Mouse (Mus musculus) adrenal gland, adult 10 weeks (tissue): ENCODE results near the gene Clk2. TPM values are rescaled to one million over a fixed set of nuclear protein-coding genes. Genes with fewer than 3 reads are reported as not detected.

Experiments
- polyA plus RNA-seq: library from polyadenylated mRNA; stranded (reverse); fragments of 350-450 nt; fragmentation: Illumina TruSeq; extraction: RNeasy Lipid Tissue Mini Kit (QIAGEN cat#74804); gene quantifications from one replicate; pipeline ENCODE4 v1.2.3, GENCODE M21; 2014; ENCODE audit warnings: low read depth, low replicate concordance

Gene Clk2
- 15.3 TPM for polyA plus RNA-seq

DNA sequence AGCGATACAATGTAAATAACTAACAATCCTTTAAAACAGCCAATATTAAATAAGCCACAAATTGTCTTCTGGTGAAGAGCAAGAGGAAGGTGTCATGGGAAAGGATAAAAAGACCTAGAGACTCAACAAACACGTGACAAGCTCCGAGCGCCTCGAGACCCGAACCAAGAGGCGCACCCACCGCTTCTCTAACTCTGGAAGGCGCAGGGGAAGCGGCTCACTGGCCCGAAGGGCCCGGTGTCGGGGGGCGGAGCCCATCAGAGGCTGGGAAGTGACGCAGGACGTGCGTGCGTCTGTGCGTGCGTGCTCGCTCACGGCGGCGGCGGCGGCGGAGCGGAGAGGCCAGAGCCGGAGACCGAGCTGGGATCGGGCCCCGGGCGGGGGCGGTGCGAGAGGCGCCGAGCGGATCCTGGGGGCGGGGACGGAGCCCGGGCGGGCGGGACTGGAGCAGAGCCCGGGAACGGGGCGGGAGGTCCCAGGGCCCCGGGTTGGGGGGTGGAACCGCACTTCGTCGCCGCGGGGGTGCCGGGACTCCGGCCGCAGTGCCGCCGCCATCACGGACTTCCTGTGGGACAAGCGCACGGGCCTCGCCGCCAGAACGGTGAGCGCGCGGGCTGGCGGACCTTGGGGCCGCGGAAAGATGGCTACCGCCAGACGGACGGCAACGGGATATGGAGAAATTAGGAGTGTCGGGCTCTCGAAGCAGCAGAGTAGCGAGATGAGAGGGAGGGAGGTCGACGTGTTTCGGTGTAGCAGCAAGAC, at the start of gene Clk2:
Gene Clk2 (plus strand): TSS at position 290 of the 762 bp plus-strand sequence.

DNA sequence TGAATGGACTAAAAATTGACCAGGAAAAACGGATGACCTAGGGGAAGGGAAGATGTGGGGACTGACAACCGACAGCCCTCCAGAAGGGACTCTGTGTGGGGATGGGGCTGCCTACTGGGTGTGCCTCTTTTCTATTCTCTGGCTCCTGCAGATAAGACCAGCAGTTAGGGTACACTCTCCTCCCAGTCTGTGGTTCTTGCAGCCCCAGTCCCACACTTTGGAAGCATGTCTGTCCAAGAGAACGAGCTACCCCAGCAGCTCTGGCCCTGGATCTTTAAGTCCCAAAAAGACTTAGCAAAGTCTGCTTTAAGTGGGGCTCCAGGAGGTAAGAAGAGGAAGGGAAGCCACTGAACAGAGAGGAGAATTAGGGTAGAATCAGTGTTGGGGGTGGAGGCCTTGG, 28.6 kb upstream of the Clk2 start, which contains the start of gene Pklr:
Gene Pklr (plus strand): TSS at position 185 of the 400 bp plus-strand sequence.

GRCm38 (mm10) chr3:89159616-89160344, 4.8 kb upstream of the Clk2 start, which contains the start of gene Hcn3:
TSS of gene Hcn3 (minus strand) at chr3:89160196.

DNA sequence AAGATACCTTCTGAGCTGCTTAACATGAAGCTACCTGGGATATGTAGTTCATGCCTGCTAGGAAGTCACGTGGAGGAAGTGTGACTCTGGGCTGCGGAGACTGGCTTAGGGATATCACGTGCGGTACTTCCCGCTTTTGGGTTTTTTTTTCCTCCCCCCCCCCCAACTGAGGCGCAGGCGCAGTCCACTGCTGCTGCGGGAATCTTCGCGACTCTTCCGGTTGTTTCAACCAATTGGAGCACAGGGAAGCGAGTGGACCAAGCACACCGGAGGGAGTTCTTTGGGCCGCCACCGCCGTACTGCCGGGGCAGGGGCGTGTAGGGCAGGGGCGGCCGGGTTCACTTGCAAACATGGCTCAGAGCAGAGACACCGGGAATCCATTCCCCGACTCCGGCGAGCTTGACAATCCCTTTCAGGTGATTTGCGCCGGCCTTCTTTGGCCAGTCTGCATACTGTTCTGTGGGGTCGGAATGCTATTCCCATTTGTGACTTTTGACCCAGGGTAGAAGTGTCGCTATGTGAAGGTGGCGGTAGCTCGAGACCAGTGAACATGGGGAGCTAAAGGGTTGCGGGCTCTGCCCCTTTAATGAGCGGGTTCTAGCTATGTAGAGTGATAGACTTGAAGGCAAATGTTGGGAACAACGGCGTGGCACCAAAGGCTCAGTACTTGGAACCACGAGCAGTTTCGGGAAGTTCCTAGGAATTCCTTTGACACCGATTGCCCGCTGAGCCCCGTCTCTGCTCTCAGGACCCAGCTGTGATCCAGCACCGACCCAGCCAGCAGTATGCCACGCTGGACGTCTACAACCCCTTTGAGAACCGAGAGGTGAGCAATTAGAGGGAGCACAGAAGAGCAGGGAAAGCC, 12.9 kb downstream of the Clk2 start, which contains the start of gene Scamp3:
Gene Scamp3 (plus strand): TSS at position 232 of the 865 bp plus-strand sequence.

DNA sequence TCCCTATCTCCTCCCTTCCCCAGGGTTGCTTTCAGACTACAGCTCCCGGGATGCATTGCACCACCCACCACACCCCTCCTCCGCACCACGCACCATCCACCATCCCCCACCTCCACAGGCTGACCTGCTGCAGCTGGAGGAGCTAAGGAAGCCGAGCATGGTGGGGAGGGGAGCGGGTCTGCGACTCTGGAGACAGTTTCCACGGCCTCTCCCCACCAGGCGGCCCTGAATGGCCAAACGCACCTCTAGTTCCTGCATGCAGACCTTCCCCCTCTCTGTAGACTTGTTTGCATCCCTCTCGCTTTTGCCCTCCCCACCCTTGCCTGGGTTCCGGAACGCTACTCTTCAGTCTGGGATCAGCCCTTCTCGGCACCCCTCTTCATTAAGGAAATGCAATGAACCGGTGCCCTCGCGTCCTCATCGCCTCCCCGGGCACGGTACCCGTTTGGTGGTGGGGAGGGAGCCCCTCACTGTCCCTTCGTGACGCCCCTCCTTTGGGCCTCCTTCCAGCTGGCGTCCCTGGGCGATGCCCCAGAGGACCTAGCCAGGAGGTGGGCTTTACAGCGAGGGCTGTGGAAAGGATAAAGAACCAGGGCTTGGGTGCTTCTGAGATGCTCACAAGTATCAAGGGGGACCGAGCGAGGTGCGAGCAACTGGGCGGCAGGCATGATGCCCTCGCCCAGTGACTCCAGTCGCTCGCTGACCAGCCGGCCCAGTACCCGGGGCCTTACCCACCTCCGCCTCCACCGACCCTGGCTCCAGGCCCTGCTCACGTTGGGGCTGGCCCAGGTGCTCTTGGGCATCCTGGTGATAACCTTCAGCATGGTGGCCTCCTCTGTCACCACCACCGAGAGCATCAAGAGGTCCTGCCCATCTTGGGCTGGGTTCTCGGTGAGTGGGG, 18.7 kb downstream of the Clk2 start, which contains the start of gene Fam189b:
Gene Fam189b (plus strand): TSS at position 86 of the 901 bp plus-strand sequence.

GRCm38 (mm10) chr3:89202253-89203141, 37.9 kb downstream of the Clk2 start, which contains the start of gene Gba:
TSS of gene Gba (plus strand) at chr3:89202928.

GRCm38 (mm10) chr3:89214681-89215411, 50.3 kb downstream of the Clk2 start, which contains the start of gene Thbs3:
TSS of gene Thbs3 (plus strand) at chr3:89215180.

Other genes starting within 250 kb of the Clk2 start
- 63.3 TPM for gene Ash1l, start 214.2 kb upstream of the Clk2 start, polyA plus RNA-seq
- 114 TPM for gene Dap3, start 213.6 kb upstream of the Clk2 start, polyA plus RNA-seq
- 9.4 TPM for gene Rusc1, start 71.5 kb upstream of the Clk2 start, polyA plus RNA-seq
- gene Gm43738, start 63.7 kb upstream of the Clk2 start, polyA plus RNA-seq: not detected
- 43.8 TPM for gene Fdps, start 62.8 kb upstream of the Clk2 start, polyA plus RNA-seq
- gene Pklr, start 28.7 kb upstream of the Clk2 start, polyA plus RNA-seq: not detected
- 0.76 TPM for gene Hcn3, start 4.6 kb upstream of the Clk2 start, polyA plus RNA-seq
- 15.5 TPM for gene Scamp3, start 12.7 kb downstream of the Clk2 start, polyA plus RNA-seq
- gene Fam189b, start 18.3 kb downstream of the Clk2 start, polyA plus RNA-seq: 0.47 TPM
- 13.1 TPM for gene Gba, start 38.1 kb downstream of the Clk2 start, polyA plus RNA-seq
- 0.82 TPM for gene Thbs3, start 50.4 kb downstream of the Clk2 start, polyA plus RNA-seq
- gene Mtx1, start 62.3 kb downstream of the Clk2 start, polyA plus RNA-seq: 38.5 TPM
- not detected for gene Muc1, start 64.3 kb downstream of the Clk2 start, polyA plus RNA-seq
- 37.0 TPM for gene Krtcap2, start 81.2 kb downstream of the Clk2 start, polyA plus RNA-seq
- not detected for gene Trim46, start 81.5 kb downstream of the Clk2 start, polyA plus RNA-seq
- gene Dpm3, start 94.6 kb downstream of the Clk2 start, polyA plus RNA-seq: not detected
- gene Slc50a1, start 105.8 kb downstream of the Clk2 start, polyA plus RNA-seq: 16.9 TPM
- gene Efna1, start 116.3 kb downstream of the Clk2 start, polyA plus RNA-seq: 2.7 TPM
- gene Efna3, start 158.2 kb downstream of the Clk2 start, polyA plus RNA-seq: not detected
- gene Efna4, start 173.2 kb downstream of the Clk2 start, polyA plus RNA-seq: not detected
- 12.9 TPM for gene Adam15, start 185.2 kb downstream of the Clk2 start, polyA plus RNA-seq
- not detected for gene Dcst2, start 197.2 kb downstream of the Clk2 start, polyA plus RNA-seq
- gene Dcst1, start 200.5 kb downstream of the Clk2 start, polyA plus RNA-seq: not detected
- gene Zbtb7b, start 230.0 kb downstream of the Clk2 start, polyA plus RNA-seq: 7.4 TPM
- gene Lenep, start 238.0 kb downstream of the Clk2 start, polyA plus RNA-seq: 2.3 TPM
- gene Flad1, start 247.1 kb downstream of the Clk2 start, polyA plus RNA-seq: 1.2 TPM